Mouse (Mus musculus) stomach, embryonic 15.5 days (tissue): ENCODE data around the gene Ms4a18. TPM values are rescaled to one million over a fixed set of nuclear protein-coding genes. Genes with fewer than 3 reads are reported as not detected.

ENCODE experiments used
- ATAC-seq: fragments of 200-750 bp; cut with Nextera tagmentation; 2 replicates; pipeline ENCODE4 v1.8.0; 2017; ENCODE audit warnings: low read depth, moderate number of reproducible peaks, moderate TSS enrichment; ENCODE audit not compliant: insufficient read depth, low FRiP score
- H3K27ac ChIP-seq: fragments of 300-500 bp; sonication (generic); 2 replicates; pipeline ENCODE4 v1.5.1; 2015; ENCODE audit warnings: mild to moderate bottlenecking, inconsistent platforms
- H3K27me3 ChIP-seq: fragments of 300-500 bp; sonication (generic); replicated peaks from 2 replicates; pipeline ENCODE4 v1.6.1; 2015; ENCODE audit warnings: inconsistent platforms
- H3K36me3 ChIP-seq: fragments of 300-500 bp; sonication (generic); 2 replicates; pipeline ENCODE4 v1.6.1; 2015; ENCODE audit warnings: inconsistent platforms
- H3K4me1 ChIP-seq: fragments of 300-500 bp; sonication (generic); 2 replicates; pipeline ENCODE4 v1.6.1; 2015; ENCODE audit warnings: inconsistent platforms
- H3K4me2 ChIP-seq: fragments of 300-500 bp; sonication (generic); 2 replicates; pipeline ENCODE4 v1.6.1; 2015; ENCODE audit warnings: mild to moderate bottlenecking, inconsistent platforms
- H3K4me3 ChIP-seq: fragments of 300-500 bp; sonication (generic); replicated peaks from 2 replicates; pipeline ENCODE4 v1.5.1; 2015; ENCODE audit warnings: inconsistent platforms
- H3K9ac ChIP-seq: fragments of 300-500 bp; sonication (generic); 2 replicates; pipeline ENCODE4 v1.6.1; 2015; ENCODE audit warnings: inconsistent platforms
- H3K9me3 ChIP-seq: fragments of 300-500 bp; sonication (generic); 2 replicates; pipeline ENCODE4 v1.6.1; 2016; ENCODE audit warnings: inconsistent platforms
- WGBS: fragments of 180-500 bp; shearing (Covaris S2); methylation state at CpG from one replicate; pipeline ENCODE4 v1.1.7; 2015; 5-methylcytosine and 5-hydroxymethylcytosine counted together
- polyA plus RNA-seq: library from polyadenylated mRNA; unstranded; fragments of >200 nt; fragmentation: Nextera tagmentation; extraction: Ambion mirVana; gene quantifications from 2 replicates; pipeline ENCODE4 v1.2.1, GENCODE M21; 2015

Ms4a18 gene
- polyA plus RNA-seq, 1 experiment from 2014 or later, result 5.9 TPM

- no peak overlapping the region for H3K4me2 ChIP-seq
- no peaks in the 10 kb centered on the region for H3K36me3 ChIP-seq
- no peak overlapping the region for H3K9ac ChIP-seq
- ATAC-seq, result peak; percentile 64
- H3K27ac ChIP-seq, result no peak overlapping the region
- 25% methylated on average over 11 of the region's 11 CpGs for WGBS
- H3K4me1 ChIP-seq, result no peaks in the 10 kb centered on the region
- peaks cover 4% of the 10 kb centered on the region; the same call in 1 of the 2 replicates for H3K27me3 ChIP-seq
- H3K4me3 ChIP-seq, result no peak overlapping the region
- H3K9me3 ChIP-seq, result no peaks in the 10 kb centered on the region
Measured at GRCm38 (mm10) chr19:10959085-10959977, 58.5 kb downstream of the Ms4a18 start.

GRCm38 (mm10) chr19:10952021-10952939 is 65.6 kb downstream of the Ms4a18 start:
- H3K4me2 ChIP-seq, result peak overlapping the region; percentile 23
- H3K36me3 ChIP-seq, result no peaks in the 10 kb centered on the region
- peak overlapping the region; percentile 93 for H3K27ac ChIP-seq
- 39% methylated on average over 11 of the region's 11 CpGs for WGBS
- peaks cover 2% of the 10 kb centered on the region; the same call in 1 of the 2 replicates for H3K27me3 ChIP-seq
- H3K9ac ChIP-seq, result no peak overlapping the region
- no peak overlapping the region for H3K4me3 ChIP-seq
- peaks cover 29% of the 10 kb centered on the region for H3K4me1 ChIP-seq
- ATAC-seq, result peak; percentile 52
- no peaks in the 10 kb centered on the region for H3K9me3 ChIP-seq

- 30% methylated on average over 9 of the region's 9 CpGs for WGBS
- H3K9ac ChIP-seq, result no peak overlapping the region
- H3K9me3 ChIP-seq, result no peaks in the 10 kb centered on the region
- peaks cover 40% of the 10 kb centered on the region for H3K4me1 ChIP-seq
- H3K36me3 ChIP-seq, result peaks cover 7% of the 10 kb centered on the region
- no peaks in the 10 kb centered on the region for H3K27me3 ChIP-seq
- H3K4me2 ChIP-seq, result peak overlapping the region; percentile 57
- H3K4me3 ChIP-seq, result peak overlapping the region; percentile 76
- peak overlapping the region; percentile 55; the same call in 1 of the 2 replicates for H3K27ac ChIP-seq
- no peak for ATAC-seq
Measured at GRCm38 (mm10) chr19:10949558-10949957, 68.3 kb downstream of the Ms4a18 start.

GRCm38 (mm10) chr19:10949112-10949511 is 68.7 kb downstream of the Ms4a18 start, which contains the start of gene Ccdc86:
Ccdc86 (minus strand) TSS chr19:10949266.
- Histone ChIP-seq H3K4me2 (peak within 1 kb of the TSS; percentile 95), H3K36me3 (peaks cover 12% of the 10 kb centered on the region), H3K4me3 (peak within 1 kb of the TSS; percentile 76), H3K4me1 (peaks cover 40% of the 10 kb centered on the region), H3K9ac (peak within 1 kb of the TSS; percentile 89), H3K27ac (peak within 1 kb of the TSS; percentile 55; the same call in 1 of the 2 replicates), H3K27me3 (no peaks in the 10 kb centered on the region), H3K9me3 (no peaks in the 10 kb centered on the region)
- ATAC-seq, result peak; percentile 94
- WGBS, result under 1% methylated on average over 30 of the region's 30 CpGs

- whole genome bisulfite sequencing, result under 1% methylated on average over 20 of the region's 20 CpGs
- peak overlapping the region; percentile 95 for H3K4me2 ChIP-seq
- H3K27ac ChIP-seq, result no peak overlapping the region
- no peaks in the 10 kb centered on the region for H3K27me3 ChIP-seq
- H3K4me1 ChIP-seq, result peaks cover 40% of the 10 kb centered on the region
- peaks cover 17% of the 10 kb centered on the region for H3K36me3 ChIP-seq
- peak overlapping the region; percentile 76 for H3K4me3 ChIP-seq
- ATAC-seq, result no peak
- no peaks in the 10 kb centered on the region for H3K9me3 ChIP-seq
- H3K9ac ChIP-seq, result peak overlapping the region; percentile 89
Measured at GRCm38 (mm10) chr19:10948416-10948815, 69.4 kb downstream of the Ms4a18 start.

GRCm38 (mm10) chr19:10947219-10947618 is 70.6 kb downstream of the Ms4a18 start:
- Histone ChIP-seq H3K4me2 (peak overlapping the region; percentile 95), H3K4me1 (peaks cover 36% of the 10 kb centered on the region), H3K27me3 (no peaks in the 10 kb centered on the region), H3K9ac (peak overlapping the region; percentile 89; the same call in 1 of the 2 replicates), H3K36me3 (peaks cover 29% of the 10 kb centered on the region), H3K4me3 (peak overlapping the region; percentile 76), H3K9me3 (no peaks in the 10 kb centered on the region), H3K27ac (no peak overlapping the region)
- 86% methylated on average over 5 of the region's 5 CpGs for whole genome bisulfite sequencing
- no peak for ATAC-seq

Other genes starting within 250 kb of the Ms4a18 start
- 0.48 and 1.0 TPM in 2 replicates for gene Cd6, start 188.0 kb downstream of the Ms4a18 start, polyA plus RNA-seq
- gene Slc15a3, start 178.3 kb downstream of the Ms4a18 start, polyA plus RNA-seq, result 0.45 and 0.49 TPM in 2 replicates
- gene Tmem132a, start 148.1 kb downstream of the Ms4a18 start, polyA plus RNA-seq, result 59.9 and 65.6 TPM in 2 replicates
- 112 and 118 TPM in 2 replicates for gene Tmem109, start 136.0 kb downstream of the Ms4a18 start, polyA plus RNA-seq
- 37.9 and 42.6 TPM in 2 replicates for gene Prpf19, start 122.8 kb downstream of the Ms4a18 start, polyA plus RNA-seq
- gene Zp1, start 97.4 kb downstream of the Ms4a18 start, polyA plus RNA-seq, result not detected in 2 replicates
- gene Ptgdr2, start 80.9 kb downstream of the Ms4a18 start, polyA plus RNA-seq, result 0.08 TPM in 1 of 2 replicates, not detected in the other
- gene Ccdc86, start 68.8 kb downstream of the Ms4a18 start, polyA plus RNA-seq, result 26.1 and 27.9 TPM in 2 replicates
- gene Ms4a10, start 43.4 kb downstream of the Ms4a18 start, polyA plus RNA-seq, result 6.4 and 7.0 TPM in 2 replicates
- gene Ms4a15, start 24.8 kb downstream of the Ms4a18 start, polyA plus RNA-seq, result 0.10 TPM in 1 of 2 replicates, not detected in the other
- 7.7 and 11.1 TPM in 2 replicates for gene Ms4a8a, start 63.1 kb upstream of the Ms4a18 start, polyA plus RNA-seq
- gene 1700017D01Rik, start 112.8 kb upstream of the Ms4a18 start, polyA plus RNA-seq, result not detected in 2 replicates
- not detected in 2 replicates for gene 1700025F22Rik, start 147.3 kb upstream of the Ms4a18 start, polyA plus RNA-seq
- gene Ms4a13, start 178.7 kb upstream of the Ms4a18 start, polyA plus RNA-seq, result not detected in 2 replicates
- 0.12 TPM in 1 of 2 replicates, not detected in the other for gene Ms4a12, start 214.4 kb upstream of the Ms4a18 start, polyA plus RNA-seq
- gene Ms4a1, start 248.2 kb upstream of the Ms4a18 start, polyA plus RNA-seq, result not detected in 2 replicates